Mouse (Mus musculus) hindbrain, embryonic 13.5 days (tissue): ENCODE results near the gene Pramef20. TPM values are rescaled to one million over a fixed set of nuclear protein-coding genes. Genes with fewer than 3 reads are reported as not detected.

Source experiments
- polyA plus RNA-seq: library from polyadenylated mRNA; unstranded; fragments of >200 nt; fragmentation: Nextera tagmentation; extraction: Ambion mirVana; gene quantifications from 2 replicates; pipeline ENCODE4 v1.2.1, GENCODE M21; 2015

The Pramef20 gene
- polyA plus RNA-seq, 1 experiment from 2014 or later: not detected

Other genes starting within 250 kb of the Pramef20 start
- not detected in 2 replicates for gene Oog3, start 215.3 kb downstream of the Pramef20 start, polyA plus RNA-seq
- gene Oog2, start 187.2 kb downstream of the Pramef20 start, polyA plus RNA-seq: not detected in 2 replicates
- gene C87977, start 164.6 kb downstream of the Pramef20 start, polyA plus RNA-seq: not detected in 2 replicates
- gene Pramel5, start 97.4 kb downstream of the Pramef20 start, polyA plus RNA-seq: not detected in 2 replicates
- gene Gm13128, start 47.7 kb downstream of the Pramef20 start, polyA plus RNA-seq: not detected in 2 replicates
- gene Gm13119, start 20.0 kb downstream of the Pramef20 start, polyA plus RNA-seq: not detected in 2 replicates
- gene Pramef12, start 30.5 kb upstream of the Pramef20 start, polyA plus RNA-seq: not detected in 2 replicates
- not detected in 2 replicates for gene 1700012P22Rik, start 60.8 kb upstream of the Pramef20 start, polyA plus RNA-seq
- gene Gm9944, start 75.4 kb upstream of the Pramef20 start, polyA plus RNA-seq: not detected in 2 replicates
- not detected in 2 replicates for gene Aadacl3, start 85.8 kb upstream of the Pramef20 start, polyA plus RNA-seq
- not detected in 2 replicates for gene 9430007A20Rik, start 141.9 kb upstream of the Pramef20 start, polyA plus RNA-seq
- gene Gm13124, start 187.2 kb upstream of the Pramef20 start, polyA plus RNA-seq: not detected in 2 replicates
- gene Aadacl4, start 235.8 kb upstream of the Pramef20 start, polyA plus RNA-seq: not detected in 2 replicates